16 mouse cellular contexts compared by ENCODE assay signal in genomic region chr2:84707523-84707922, GRCm38 (mm10). TPM values are rescaled to one million over a fixed set of nuclear protein-coding genes. Genes with fewer than 3 reads are reported as not detected.
"Had no signal": no experiment of that assay in that cellular context is flagged by ENCODE, and none has a peak within 500 bp of the region (broad histone marks: within the 10 kb centered on the region; RNA-seq: fewer than 3 reads in every experiment).

No protein-coding gene starts in this region.

- ATAC-seq: midbrain, embryonic 15.5 days had no signal

- H3K4me3 ChIP-seq: limb, embryonic 13.5 days; liver, embryonic 15.5 days; midbrain, embryonic 10.5 days; midbrain, embryonic 15.5 days; neural tube, embryonic 12.5 days had no signal

- H3K4me2 ChIP-seq: limb, embryonic 13.5 days; liver, embryonic 15.5 days; lung, embryonic 14.5 days; midbrain, embryonic 15.5 days; neural tube, embryonic 12.5 days had no signal

- H3K9me3 ChIP-seq: limb, embryonic 13.5 days; liver, embryonic 15.5 days; midbrain, embryonic 10.5 days; midbrain, embryonic 15.5 days; neural tube, embryonic 12.5 days had no signal

- H3K9ac ChIP-seq: limb, embryonic 13.5 days; liver, embryonic 15.5 days; lung, embryonic 14.5 days; midbrain, embryonic 15.5 days; neural tube, embryonic 12.5 days had no signal

- H3K27me3 ChIP-seq: limb, embryonic 13.5 days; liver, embryonic 15.5 days; midbrain, embryonic 15.5 days; neural tube, embryonic 12.5 days had no signal

- H3K27ac ChIP-seq: limb, embryonic 13.5 days; liver, embryonic 15.5 days; midbrain, embryonic 10.5 days; midbrain, embryonic 15.5 days; neural tube, embryonic 12.5 days; stomach, postnatal 0 days had no signal

- DNase-seq: kidney, adult 18-20 months; kidney, postnatal 14 days; layer of hippocampus, adult 9-11 months; layer of hippocampus, postnatal 36 days; lung, embryonic 14.5 days; lung, postnatal 10 days; lung, postnatal 4 days; thymus, postnatal 4 days had no signal

RNA-seq across cellular contexts. Expression of gene Ypel4, which starts 26.3 kb away (rescaled TPM):
- total RNA-seq: liver, adult 2 months; monocyte, adult 5-6 weeks had no signal
